Mouse (Mus musculus) neural tube, embryonic 12.5 days (tissue): ENCODE data around the gene Cmtm6. TPM values are rescaled to one million over a fixed set of nuclear protein-coding genes. Genes with fewer than 3 reads are reported as not detected.

Experiments
- ATAC-seq: fragments of 200-750 bp; cut with Nextera tagmentation; 2 replicates; pipeline ENCODE4 v1.8.0; 2017; ENCODE audit warnings: low read depth, mild to moderate bottlenecking, moderate TSS enrichment, moderate library complexity; ENCODE audit not compliant: low FRiP score
- H3K27ac ChIP-seq: fragments of 300-500 bp; sonication (generic); 2 replicates; pipeline ENCODE4 v1.5.1; 2016
- H3K27me3 ChIP-seq: fragments of 300-500 bp; sonication (generic); replicated peaks from 2 replicates; pipeline ENCODE4 v1.6.1; 2016; ENCODE audit warnings: mild to moderate bottlenecking
- H3K36me3 ChIP-seq: fragments of 300-500 bp; sonication (generic); 2 replicates; pipeline ENCODE4 v1.6.1; 2016; ENCODE audit warnings: mild to moderate bottlenecking
- H3K4me1 ChIP-seq: fragments of 300-500 bp; sonication (generic); 2 replicates; pipeline ENCODE4 v1.6.1; 2016
- H3K4me2 ChIP-seq: fragments of 300-500 bp; sonication (generic); replicated peaks from 2 replicates; pipeline ENCODE4 v1.6.1; 2016; ENCODE audit warnings: mild to moderate bottlenecking
- H3K4me3 ChIP-seq: fragments of 300-500 bp; sonication (generic); 2 replicates; pipeline ENCODE4 v1.5.1; 2016
- H3K9ac ChIP-seq: fragments of 300-500 bp; sonication (generic); 2 replicates; pipeline ENCODE4 v1.6.1; 2016; ENCODE audit warnings: mild to moderate bottlenecking
- H3K9me3 ChIP-seq: fragments of 300-500 bp; sonication (generic); 2 replicates; pipeline ENCODE4 v1.6.1; 2016; ENCODE audit warnings: mild to moderate bottlenecking
- WGBS: fragments of 180-500 bp; shearing (Covaris S2); methylation state at CpG from one replicate; pipeline ENCODE4 v1.1.7; 2016; 5-methylcytosine and 5-hydroxymethylcytosine counted together
- polyA plus RNA-seq: library from polyadenylated mRNA; unstranded; fragments of >200 nt; fragmentation: Nextera tagmentation; extraction: Ambion mirVana; gene quantifications from 2 replicates; pipeline ENCODE4 v1.2.1, GENCODE M21; 2016

Gene Cmtm6
- polyA plus RNA-seq, 1 experiment from 2014 or later: 24.6 TPM

GRCm38 (mm10) chr9:114777178-114778046 lies 46.5 kb downstream of the Cmtm6 start:
- Histone ChIP-seq H3K4me3 (no peak overlapping the region), H3K36me3 (peaks cover 3% of the 10 kb centered on the region), H3K9ac (no peak overlapping the region), H3K4me2 (no peak overlapping the region), H3K9me3 (no peaks in the 10 kb centered on the region), H3K4me1 (peaks cover 27% of the 10 kb centered on the region), H3K27ac (no peak overlapping the region), H3K27me3 (no peaks in the 10 kb centered on the region)
- ATAC-seq: no peak
- WGBS: 88% methylated on average over 6 of the region's 6 CpGs

DNA sequence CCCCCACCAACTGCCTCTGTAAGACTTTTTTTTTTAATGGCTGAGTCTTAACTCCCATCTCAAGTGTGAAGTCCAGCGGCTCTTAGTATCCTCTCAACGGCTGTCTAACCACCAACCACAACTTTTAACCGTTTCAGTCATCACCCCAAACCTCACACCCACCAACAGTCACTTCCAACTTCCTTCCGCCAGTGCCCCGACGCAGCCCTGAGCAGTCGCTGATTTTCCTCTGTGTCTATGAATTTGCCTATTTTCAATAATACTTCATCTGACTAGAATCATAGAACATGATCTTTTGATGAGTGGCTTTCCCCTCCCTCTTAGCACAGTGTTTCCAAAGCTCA lies 47.1 kb downstream of the Cmtm6 start:
- Histone ChIP-seq H3K9ac (no peak overlapping the region), H3K4me2 (no peak overlapping the region), H3K36me3 (no peaks in the 10 kb centered on the region), H3K9me3 (no peaks in the 10 kb centered on the region), H3K27me3 (no peaks in the 10 kb centered on the region), H3K4me1 (peaks cover 27% of the 10 kb centered on the region), H3K4me3 (no peak overlapping the region), H3K27ac (no peak overlapping the region)
- no peak for ATAC-seq
- WGBS: 86% methylated on average over 7 of the region's 7 CpGs

DNA sequence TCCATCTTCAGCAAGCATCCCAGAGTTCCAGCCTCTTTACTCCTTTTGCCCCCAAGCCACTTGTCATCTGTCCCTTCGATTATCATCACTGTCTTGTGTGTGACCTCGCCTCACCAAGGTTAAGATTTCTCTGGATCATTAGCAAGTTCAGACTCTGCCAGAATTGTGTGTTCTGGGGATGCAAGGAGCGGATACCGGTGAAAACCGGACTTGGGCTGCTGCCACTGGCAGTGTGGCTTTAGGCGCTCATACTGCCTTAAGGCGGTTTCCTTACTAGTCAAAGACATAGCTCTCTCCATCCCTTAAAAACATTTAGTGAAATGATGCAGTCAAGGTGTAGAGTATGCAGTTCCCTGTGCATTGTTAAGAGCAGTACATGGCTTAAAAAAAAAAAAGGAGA lies 48.0 kb downstream of the Cmtm6 start:
- ATAC-seq: no peak
- H3K27ac ChIP-seq: no peak overlapping the region
- WGBS: 93% methylated on average over 7 of the region's 7 CpGs

DNA sequence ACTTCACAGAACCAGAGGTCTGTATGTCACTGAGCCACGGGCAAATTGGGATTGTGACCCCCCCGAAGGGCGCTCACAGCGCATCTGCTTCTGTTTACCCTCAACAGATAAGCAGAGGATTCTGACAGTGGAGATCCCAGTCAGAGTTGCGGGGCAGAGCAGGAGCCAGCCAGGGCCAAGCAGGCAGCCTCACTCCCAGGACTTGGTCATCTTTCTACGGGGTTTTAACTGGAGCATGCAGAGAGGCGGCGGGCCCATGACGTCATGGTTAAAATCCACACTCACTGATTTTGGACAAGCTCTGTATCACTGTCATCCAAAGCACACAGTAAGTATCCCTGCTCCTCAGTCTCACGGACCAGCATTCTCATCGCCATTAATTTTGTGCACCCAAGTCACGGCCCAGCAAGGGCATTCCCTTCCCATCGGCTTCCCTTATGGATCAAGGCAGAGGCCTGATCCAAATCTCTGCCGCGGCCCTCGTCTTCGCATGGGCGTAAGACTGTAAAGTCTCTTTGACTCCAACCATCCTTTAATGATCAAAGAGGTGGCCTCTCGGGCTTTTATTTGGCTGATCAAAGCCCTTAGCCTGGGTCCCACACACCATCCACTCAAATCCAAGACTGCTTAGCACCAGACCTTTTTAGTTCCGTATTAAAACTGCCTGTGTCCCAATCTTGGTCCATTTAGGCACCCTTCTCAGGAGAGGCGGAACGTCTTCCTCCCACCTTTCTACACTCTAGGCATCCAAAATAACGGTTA lies 49.2 kb downstream of the Cmtm6 start:
- H3K36me3 ChIP-seq: no peaks in the 10 kb centered on the region
- ATAC-seq: 0 out of 2 replicates have a peak, but pooled peaks have one; percentile 21
- peak overlapping the region; percentile 52 for H3K4me3 ChIP-seq
- H3K9me3 ChIP-seq: no peaks in the 10 kb centered on the region
- 27% methylated on average over 23 of the region's 23 CpGs for WGBS
- peak overlapping the region; percentile 93 for H3K4me2 ChIP-seq
- H3K4me1 ChIP-seq: peaks cover 21% of the 10 kb centered on the region
- H3K9ac ChIP-seq: peak overlapping the region; percentile 72; the same call in 1 of the 2 replicates
- H3K27me3 ChIP-seq: no peaks in the 10 kb centered on the region
- H3K27ac ChIP-seq: no peak overlapping the region

More for the DNA sequence above, 48.0 kb downstream of the Cmtm6 start:
- H3K4me3 ChIP-seq: no peak overlapping the region
- H3K4me2 ChIP-seq: no peak overlapping the region
- no peak overlapping the region for H3K9ac ChIP-seq
- H3K27me3 ChIP-seq: no peaks in the 10 kb centered on the region
- H3K9me3 ChIP-seq: no peaks in the 10 kb centered on the region
- H3K4me1 ChIP-seq: peaks cover 27% of the 10 kb centered on the region
- H3K36me3 ChIP-seq: no peaks in the 10 kb centered on the region

- Histone ChIP-seq H3K27ac (peak overlapping the region; percentile 8; the same call in 1 of the 2 replicates), H3K4me3 (peak overlapping the region; percentile 52), H3K9me3 (no peaks in the 10 kb centered on the region), H3K27me3 (no peaks in the 10 kb centered on the region), H3K36me3 (no peaks in the 10 kb centered on the region), H3K4me2 (peak overlapping the region; percentile 93), H3K9ac (peak overlapping the region; percentile 72), H3K4me1 (peaks cover 23% of the 10 kb centered on the region)
- ATAC-seq: peak; percentile 48
- under 1% methylated on average over 35 of the region's 38 CpGs for WGBS
Observed at GRCm38 (mm10) chr9:114780746-114781525, 50.0 kb downstream of the Cmtm6 start.

DNA sequence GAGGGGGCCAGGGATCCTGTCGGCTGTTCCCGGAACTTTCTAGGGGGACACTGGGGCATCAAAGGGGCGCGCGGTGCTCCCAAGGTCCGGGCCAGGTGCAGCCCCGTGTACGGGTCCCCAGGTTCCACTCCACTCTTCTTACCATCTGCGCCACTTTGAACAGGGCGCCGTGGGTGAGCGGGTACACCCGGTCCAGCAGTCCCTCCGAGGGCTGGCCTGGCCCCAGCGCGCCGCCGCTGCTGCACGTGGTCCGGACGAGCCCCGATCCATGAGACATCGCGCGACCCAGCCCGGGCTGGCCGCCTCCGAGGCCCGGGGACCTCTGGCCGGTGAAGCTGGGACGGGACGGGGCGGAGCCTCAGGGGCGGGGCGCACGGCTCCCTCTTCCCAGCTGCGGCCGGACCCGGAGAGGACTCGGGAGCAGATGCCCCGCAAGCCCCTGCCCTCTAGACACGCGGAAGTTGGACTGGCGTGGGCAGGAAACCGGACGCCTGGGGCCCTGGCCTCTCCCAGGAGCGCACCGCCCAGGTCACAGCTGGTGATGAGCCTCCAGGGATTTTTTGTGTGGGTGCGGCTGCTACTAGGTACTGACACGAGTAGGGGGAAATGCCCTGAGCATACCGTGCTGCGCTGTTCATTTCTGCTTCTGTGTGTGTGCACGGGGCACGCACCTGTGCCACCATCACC lies 50.8 kb downstream of the Cmtm6 start, which contains the start of gene Cmtm7:
Gene Cmtm7, minus strand, starts transcription at position 331 of the 687 bp plus-strand sequence.
- Histone ChIP-seq H3K4me3 (peak within 1 kb of the TSS; percentile 52), H3K4me1 (peaks cover 23% of the 10 kb centered on the region), H3K27me3 (no peaks in the 10 kb centered on the region), H3K9me3 (no peaks in the 10 kb centered on the region), H3K36me3 (no peaks in the 10 kb centered on the region), H3K4me2 (peak within 1 kb of the TSS; percentile 93), H3K9ac (peak within 1 kb of the TSS; percentile 72), H3K27ac (peak within 1 kb of the TSS; percentile 8; the same call in 1 of the 2 replicates)
- peak; percentile 84 for ATAC-seq
- WGBS: 1% methylated on average over 54 of the region's 54 CpGs

DNA sequence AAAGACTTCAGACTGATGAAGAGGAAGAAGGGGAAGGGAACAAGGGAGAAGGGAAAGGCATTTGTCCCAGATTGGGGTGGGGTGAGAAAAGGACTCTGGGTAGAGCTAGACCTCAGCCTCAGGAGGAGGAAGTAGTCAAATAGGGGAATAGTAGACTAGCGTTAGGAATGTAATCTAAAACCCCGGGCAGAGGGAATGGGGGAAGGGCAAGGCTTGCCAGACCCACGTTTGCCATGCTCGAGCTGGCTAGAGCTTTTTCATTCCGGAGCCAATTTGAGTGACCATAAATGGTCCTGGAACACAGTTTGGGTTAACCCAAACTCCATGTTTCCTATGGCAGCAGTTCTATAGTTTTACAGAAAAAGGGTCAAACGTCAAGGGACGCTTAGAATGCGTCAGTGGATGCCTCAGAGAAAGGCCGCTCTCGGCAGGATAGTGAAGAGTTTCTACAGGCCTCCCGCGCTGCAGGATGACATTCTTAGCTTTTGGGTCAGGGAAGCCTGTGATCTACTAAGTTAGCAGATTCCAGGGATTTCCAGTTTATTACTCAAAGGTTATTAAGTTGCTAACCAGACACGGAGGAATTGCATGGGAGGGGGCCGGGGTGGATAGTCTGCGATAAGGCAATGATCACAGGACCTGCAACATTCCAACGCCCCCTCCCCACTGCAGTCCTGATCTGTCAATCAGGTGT lies 54.7 kb downstream of the Cmtm6 start:
- no peak overlapping the region for H3K4me3 ChIP-seq
- H3K27ac ChIP-seq: no peak overlapping the region
- ATAC-seq: no peak
- no peak overlapping the region for H3K9ac ChIP-seq
- H3K4me2 ChIP-seq: peak overlapping the region; percentile 18; the same call in 1 of the 2 replicates
- H3K27me3 ChIP-seq: no peaks in the 10 kb centered on the region
- H3K9me3 ChIP-seq: no peaks in the 10 kb centered on the region
- H3K36me3 ChIP-seq: no peaks in the 10 kb centered on the region
- WGBS: 11% methylated on average over 16 of the region's 16 CpGs
- peaks cover 19% of the 10 kb centered on the region for H3K4me1 ChIP-seq

- Histone ChIP-seq H3K27me3 (no peaks in the 10 kb centered on the region), H3K4me3 (no peak overlapping the region), H3K4me2 (no peak overlapping the region), H3K36me3 (no peaks in the 10 kb centered on the region), H3K9me3 (no peaks in the 10 kb centered on the region), H3K4me1 (peaks cover 6% of the 10 kb centered on the region; the same call in 1 of the 2 replicates), H3K9ac (no peak overlapping the region), H3K27ac (no peak overlapping the region)
- 91% methylated on average over 5 of the region's 5 CpGs for WGBS
- ATAC-seq: no peak
Observed at GRCm38 (mm10) chr9:114787134-114787533, 56.2 kb downstream of the Cmtm6 start.

DNA sequence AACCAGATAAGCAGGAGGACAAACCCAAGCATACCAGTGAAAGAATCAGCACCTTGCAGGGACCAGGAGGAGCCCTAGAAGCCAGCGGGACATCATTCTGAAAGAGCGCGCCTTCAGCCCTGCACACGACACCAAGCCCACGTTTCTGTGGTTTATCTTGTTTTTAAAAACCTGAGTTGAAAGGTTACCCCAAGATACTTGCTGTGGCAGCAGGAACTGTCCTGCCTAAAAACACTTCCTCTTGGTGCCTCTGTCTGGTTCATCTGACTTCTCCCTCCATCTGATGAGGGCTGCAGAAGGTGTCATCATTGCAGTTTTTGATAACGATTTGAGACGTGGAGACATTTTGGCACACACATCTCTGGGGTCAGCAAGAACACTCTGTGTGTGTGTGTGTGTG lies 56.8 kb downstream of the Cmtm6 start:
- WGBS: 90% methylated on average over 7 of the region's 7 CpGs
- Histone ChIP-seq H3K4me3 (no peak overlapping the region), H3K36me3 (no peaks in the 10 kb centered on the region), H3K9ac (no peak overlapping the region), H3K9me3 (no peaks in the 10 kb centered on the region), H3K4me2 (no peak overlapping the region), H3K4me1 (peaks cover 6% of the 10 kb centered on the region; the same call in 1 of the 2 replicates), H3K27me3 (no peaks in the 10 kb centered on the region), H3K27ac (no peak overlapping the region)
- ATAC-seq: no peak

GRCm38 (mm10) chr9:114788697-114789096 lies 57.8 kb downstream of the Cmtm6 start:
- Histone ChIP-seq H3K36me3 (no peaks in the 10 kb centered on the region), H3K27ac (no peak overlapping the region), H3K4me2 (no peak overlapping the region), H3K4me1 (peaks cover 6% of the 10 kb centered on the region; the same call in 1 of the 2 replicates), H3K27me3 (no peaks in the 10 kb centered on the region), H3K9ac (no peak overlapping the region), H3K4me3 (no peak overlapping the region), H3K9me3 (no peaks in the 10 kb centered on the region)
- WGBS: 88% methylated on average over 8 of the region's 8 CpGs
- no peak for ATAC-seq

- no peak overlapping the region for H3K27ac ChIP-seq
- 86% methylated on average over 7 of the region's 7 CpGs for WGBS
- H3K4me3 ChIP-seq: no peak overlapping the region
- no peak overlapping the region for H3K4me2 ChIP-seq
- no peaks in the 10 kb centered on the region for H3K36me3 ChIP-seq
- H3K4me1 ChIP-seq: peaks cover 6% of the 10 kb centered on the region; the same call in 1 of the 2 replicates
- no peaks in the 10 kb centered on the region for H3K27me3 ChIP-seq
- H3K9me3 ChIP-seq: no peaks in the 10 kb centered on the region
- ATAC-seq: no peak
- H3K9ac ChIP-seq: no peak overlapping the region
Observed at GRCm38 (mm10) chr9:114789557-114789956, 58.6 kb downstream of the Cmtm6 start.
